Mouse (Mus musculus) bone marrow macrophage, adult 2 months (primary cell): ENCODE data around the gene Birc6.

ENCODE experiments used
- CTCF ChIP-seq: IDR thresholded peaks from 2 replicates; pipeline ENCODE4 v1.5.1; 2012; ENCODE audit warnings: low read depth, mild to moderate bottlenecking, low read length, moderate library complexity
- POLR2A ChIP-seq: IDR thresholded peaks from 2 replicates; pipeline ENCODE4 v1.6.1; 2012; ENCODE audit warnings: mild to moderate bottlenecking, low read depth, low read length, borderline replicate concordance

GRCm38 (mm10) chr17:74598908-74599307 lies 70.8 kb downstream of the Birc6 start:
- TF ChIP-seq CTCF: no peak
- no peak for TF ChIP-seq POLR2A
